Mouse (Mus musculus) thymus, adult 18-20 months (tissue): ENCODE data around the gene Prss43.

Experiments used
- DNase-seq, 2 experiments: peaks; one replicate each; pipeline ENCODE4 v3.0.0; 2022; ENCODE audit warnings: mixed read lengths in 2 of 2

The Prss43 gene

GRCm38 (mm10) chr9:110841438-110841837 is 14.9 kb downstream of the Prss43 start:
- no peak for DNase-seq

- no peak for DNase-seq
Observed at GRCm38 (mm10) chr9:110844206-110844605, 17.7 kb downstream of the Prss43 start, which contains the start of gene Prss46. Prss46 (plus strand) TSS chr9:110844506.

GRCm38 (mm10) chr9:110849162-110849561 is 22.7 kb downstream of the Prss43 start:
- DNase-seq: no peak

GRCm38 (mm10) chr9:110855903-110856302 is 29.4 kb downstream of the Prss43 start:
- DNase-seq: no peak

- DNase-seq: no peak
Observed at GRCm38 (mm10) chr9:110856920-110857319, 30.4 kb downstream of the Prss43 start.

GRCm38 (mm10) chr9:110857781-110858472 is 31.4 kb downstream of the Prss43 start, which contains the start of gene Prss50:
Prss50 (plus strand) TSS chr9:110857967.
- DNase-seq: no peak

- DNase-seq: no peak
Observed at GRCm38 (mm10) chr9:110858523-110858922, 32.0 kb downstream of the Prss43 start.

- DNase-seq: no peak
Observed at GRCm38 (mm10) chr9:110858967-110859596, 32.6 kb downstream of the Prss43 start.

GRCm38 (mm10) chr9:110871030-110871429 is 44.5 kb downstream of the Prss43 start:
- DNase-seq: peak in 1 of 2 experiments; percentile 46

GRCm38 (mm10) chr9:110873681-110874659 is 47.5 kb downstream of the Prss43 start:
- DNase-seq: peak in 1 of 2 experiments; percentile 26

- DNase-seq: no peak
Observed at GRCm38 (mm10) chr9:110874660-110875191, 48.2 kb downstream of the Prss43 start.

GRCm38 (mm10) chr9:110875288-110875695 is 48.8 kb downstream of the Prss43 start:
- no peak for DNase-seq

- DNase-seq: peak in 1 of 2 experiments; percentile 19
Observed at GRCm38 (mm10) chr9:110877353-110877752, 50.9 kb downstream of the Prss43 start.

- no peak for DNase-seq
Observed at GRCm38 (mm10) chr9:110877888-110878287, 51.4 kb downstream of the Prss43 start.

GRCm38 (mm10) chr9:110879191-110879920 is 52.9 kb downstream of the Prss43 start, which contains the start of gene Als2cl:
Als2cl (plus strand) TSS chr9:110879870.
- DNase-seq: peak in 1 of 2 experiments; percentile 41

GRCm38 (mm10) chr9:110879998-110880561 is 53.6 kb downstream of the Prss43 start, which contains the start of gene Tmie:
Tmie (minus strand) TSS chr9:110880113.
- peak; percentile 65 to 77 for DNase-seq

- no peak for DNase-seq
Observed at GRCm38 (mm10) chr9:110880772-110881171, 54.3 kb downstream of the Prss43 start.
